Mouse (Mus musculus) embryonic facial prominence, embryonic 11.5 days (tissue): ENCODE measurements at regions not wholly inside any gene's neighbourhood (a gene's known extent, or its start where the extent isn't known, plus 50 kb on each side); places are given as distances from the start of the nearest gene placed in this dataset.

Experiments used
- ATAC-seq: fragments of 200-750 bp; cut with Nextera tagmentation; replicated peaks from 2 replicates; pipeline ENCODE4 v1.8.0; 2017; ENCODE audit warnings: low read depth; ENCODE audit not compliant: insufficient number of reproducible peaks, low FRiP score, low TSS enrichment
- DNase-seq: peaks from one replicate; pipeline ENCODE4 v3.0.0-alpha.2; 2015; ENCODE audit warnings: low spot score
- H3K27ac ChIP-seq: fragments of 300-500 bp; sonication (generic); replicated peaks from 2 replicates; pipeline ENCODE4 v1.5.1; 2014; ENCODE audit warnings: mild to moderate bottlenecking, low read depth, low read length, control low read depth
- H3K27me3 ChIP-seq: fragments of 300-500 bp; sonication (generic); 2 replicates; pipeline ENCODE4 v1.6.1; 2014; ENCODE audit warnings: mild to moderate bottlenecking, low read length, moderate library complexity, mixed read lengths; ENCODE audit not compliant: control insufficient read depth, insufficient read depth
- H3K36me3 ChIP-seq: fragments of 300-500 bp; sonication (generic); replicated peaks from 2 replicates; pipeline ENCODE4 v1.6.1; 2014; ENCODE audit warnings: low read depth, mild to moderate bottlenecking, low read length, moderate library complexity, mixed read lengths; ENCODE audit not compliant: control insufficient read depth, insufficient read depth
- H3K4me1 ChIP-seq: fragments of 300-500 bp; sonication (generic); 2 replicates; pipeline ENCODE4 v1.6.1; 2014; ENCODE audit warnings: low read length, mixed read lengths; ENCODE audit not compliant: control insufficient read depth, insufficient read depth
- H3K4me2 ChIP-seq: fragments of 300-500 bp; sonication (generic); 2 replicates; pipeline ENCODE4 v1.6.1; 2014; ENCODE audit warnings: low read depth, mild to moderate bottlenecking, control low read depth, low read length, moderate library complexity
- H3K4me3 ChIP-seq: fragments of 300-500 bp; sonication (generic); 2 replicates; pipeline ENCODE4 v1.5.1; 2014; ENCODE audit warnings: low read depth, low read length, control low read depth
- H3K9ac ChIP-seq: fragments of 300-500 bp; sonication (generic); replicated peaks from 2 replicates; pipeline ENCODE4 v1.6.1; 2014; ENCODE audit warnings: mild to moderate bottlenecking, control low read depth, low read length
- H3K9me3 ChIP-seq: fragments of 300-500 bp; sonication (generic); replicated peaks from 2 replicates; pipeline ENCODE4 v1.6.1; 2016; ENCODE audit warnings: mild to moderate bottlenecking, low read length, inconsistent platforms, mixed read lengths; ENCODE audit not compliant: control insufficient read depth
- WGBS: fragments of 180-500 bp; shearing (Covaris S2); extraction: QIAGEN DNeasy Blood & Tissue Kit; methylation state at CpG from one replicate; pipeline ENCODE4 v1.1.7; 2014; 5-methylcytosine and 5-hydroxymethylcytosine counted together

DNA sequence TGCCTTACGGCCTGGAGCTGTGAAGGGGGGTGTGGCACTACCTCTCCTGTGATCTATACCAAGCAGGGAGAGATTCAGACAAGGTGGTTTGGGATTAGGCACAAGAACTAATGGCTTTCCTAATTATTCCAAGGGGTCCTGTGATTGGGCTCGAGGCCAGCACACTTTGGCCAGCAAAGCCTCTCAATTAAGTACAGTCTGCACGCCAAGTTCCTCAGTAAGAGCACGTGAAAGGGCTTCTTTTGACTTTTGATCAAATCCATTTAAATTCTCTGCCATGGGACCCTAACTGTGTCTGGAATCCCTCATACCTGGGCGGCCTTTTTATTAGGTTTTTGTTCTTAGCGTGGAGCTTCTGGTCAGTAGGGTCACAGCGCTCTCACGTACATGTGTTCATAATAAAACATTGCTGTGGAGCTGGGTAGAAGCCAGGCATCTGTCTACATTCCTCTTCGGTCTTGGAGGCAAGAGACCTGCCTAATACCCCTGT, 461.9 kb downstream of the Gja1 start:
- H3K9me3 ChIP-seq = no peaks in the 10 kb centered on the region
- WGBS = 27% methylated on average over 9 of the region's 9 CpGs
- no peaks in the 10 kb centered on the region for H3K4me1 ChIP-seq
- H3K4me3 ChIP-seq = no peak overlapping the region
- no peak overlapping the region for H3K9ac ChIP-seq
- H3K36me3 ChIP-seq = no peaks in the 10 kb centered on the region
- no peak for ATAC-seq
- no peak overlapping the region for H3K27ac ChIP-seq
- no peak overlapping the region for H3K4me2 ChIP-seq
- peak; percentile 48 for DNase-seq
- no peaks in the 10 kb centered on the region for H3K27me3 ChIP-seq

DNA sequence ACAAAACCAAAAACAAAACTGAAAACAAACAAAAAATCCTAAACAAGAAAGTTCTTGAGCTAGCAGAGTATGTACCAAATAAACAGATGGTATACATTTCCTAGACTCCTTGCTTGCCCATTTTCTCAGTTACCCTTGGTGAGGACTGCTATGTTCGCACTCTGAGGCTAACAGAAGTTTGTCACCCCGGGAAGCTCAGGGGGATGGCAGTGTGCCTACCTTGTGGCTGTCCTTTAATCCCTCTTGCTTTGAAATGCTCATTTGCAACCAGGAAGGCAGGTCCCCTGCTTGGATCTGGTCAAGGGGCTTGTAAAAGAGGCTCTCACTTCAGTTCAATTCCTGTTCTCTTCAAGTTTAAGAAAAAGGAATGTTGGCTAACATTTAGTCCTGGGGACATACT, 462.4 kb downstream of the Gja1 start:
- H3K27ac ChIP-seq = no peak overlapping the region
- no peaks in the 10 kb centered on the region for H3K27me3 ChIP-seq
- H3K9me3 ChIP-seq = no peaks in the 10 kb centered on the region
- H3K4me2 ChIP-seq = no peak overlapping the region
- H3K36me3 ChIP-seq = no peaks in the 10 kb centered on the region
- no peaks in the 10 kb centered on the region for H3K4me1 ChIP-seq
- no peak overlapping the region for H3K4me3 ChIP-seq
- 37% methylated on average over 2 of the region's 2 CpGs for WGBS
- H3K9ac ChIP-seq = no peak overlapping the region
- DNase-seq (no peak), ATAC-seq (no peak)

DNA sequence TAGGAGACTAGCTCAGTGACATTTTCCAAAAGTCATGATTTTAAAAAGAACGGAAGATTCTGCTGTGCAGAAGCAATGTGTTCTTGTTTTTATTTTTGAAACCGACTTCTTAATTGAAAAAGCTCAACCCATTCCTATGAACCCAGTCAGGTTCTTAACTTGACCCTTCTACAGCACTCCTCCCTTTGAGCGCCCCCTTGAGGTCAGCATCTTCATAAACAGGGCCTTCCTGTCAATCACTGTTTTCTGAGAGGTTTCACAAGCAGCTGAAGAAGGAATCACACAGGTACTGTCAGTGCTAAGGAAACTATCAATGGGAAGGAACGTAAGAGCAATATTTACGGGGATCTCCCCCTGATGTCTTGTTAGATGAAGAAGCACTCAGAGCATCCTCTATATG, 463.6 kb downstream of the Gja1 start:
- peak; percentile 50 for DNase-seq
- WGBS = 68% methylated on average over 5 of the region's 5 CpGs
- Histone ChIP-seq H3K4me1 (no peaks in the 10 kb centered on the region), H3K36me3 (no peaks in the 10 kb centered on the region), H3K9ac (no peak overlapping the region), H3K4me2 (no peak overlapping the region), H3K27me3 (no peaks in the 10 kb centered on the region), H3K27ac (no peak overlapping the region), H3K9me3 (no peaks in the 10 kb centered on the region), H3K4me3 (no peak overlapping the region)
- ATAC-seq = no peak

- H3K27me3 ChIP-seq = no peaks in the 10 kb centered on the region
- no peak overlapping the region for H3K9ac ChIP-seq
- H3K4me3 ChIP-seq = no peak overlapping the region
- no peaks in the 10 kb centered on the region for H3K4me1 ChIP-seq
- ATAC-seq (no peak), DNase-seq (no peak)
- H3K4me2 ChIP-seq = no peak overlapping the region
- no peaks in the 10 kb centered on the region for H3K36me3 ChIP-seq
- H3K9me3 ChIP-seq = no peaks in the 10 kb centered on the region
- 63% methylated on average over 8 of the region's 8 CpGs for WGBS
- H3K27ac ChIP-seq = no peak overlapping the region
These were observed 464.4 kb downstream of the Gja1 start for GRCm38 (mm10) chr10:56841486-56841885.

- H3K27ac ChIP-seq = no peak overlapping the region
- DNase-seq = no peak
- no peak for ATAC-seq
- H3K4me3 ChIP-seq = no peak overlapping the region
- no peaks in the 10 kb centered on the region for H3K9me3 ChIP-seq
- H3K36me3 ChIP-seq = no peaks in the 10 kb centered on the region
- no peaks in the 10 kb centered on the region for H3K27me3 ChIP-seq
- no peaks in the 10 kb centered on the region for H3K4me1 ChIP-seq
- no peak overlapping the region for H3K9ac ChIP-seq
- H3K4me2 ChIP-seq = no peak overlapping the region
- WGBS = 55% methylated on average over 1 of the region's 1 CpGs
These were observed 464.8 kb downstream of the Gja1 start for GRCm38 (mm10) chr10:56841973-56842372.

- H3K9ac ChIP-seq = no peak overlapping the region
- H3K4me2 ChIP-seq = no peak overlapping the region
- no peak for DNase-seq
- no peaks in the 10 kb centered on the region for H3K9me3 ChIP-seq
- H3K36me3 ChIP-seq = no peaks in the 10 kb centered on the region
- H3K27me3 ChIP-seq = no peaks in the 10 kb centered on the region
- H3K27ac ChIP-seq = no peak overlapping the region
- no peak for ATAC-seq
- WGBS = 79% methylated on average over 2 of the region's 2 CpGs
- H3K4me3 ChIP-seq = no peak overlapping the region
- no peaks in the 10 kb centered on the region; the same call in 1 of the 2 replicates for H3K4me1 ChIP-seq
These were observed 475.4 kb downstream of the Gja1 start for GRCm38 (mm10) chr10:56852484-56852883.

DNA sequence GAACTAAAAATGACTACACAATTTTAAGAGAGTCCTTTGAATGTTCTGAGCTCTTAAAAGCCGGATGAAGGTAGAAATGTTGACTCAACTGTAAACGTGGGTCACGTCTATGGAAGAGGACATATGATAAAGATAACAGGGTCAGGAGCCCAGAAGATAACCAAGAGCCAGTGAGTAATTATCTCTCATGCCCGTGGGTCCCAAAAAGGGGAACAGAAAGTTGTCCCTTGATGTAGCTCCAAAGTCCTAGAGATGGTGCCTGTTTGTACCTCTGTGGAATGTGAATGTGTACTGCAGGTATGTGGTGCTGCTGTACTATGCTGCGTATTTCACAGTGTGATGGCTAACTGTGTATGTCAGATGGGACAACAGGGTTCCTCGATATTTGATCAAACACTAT, 479.1 kb downstream of the Gja1 start:
- no peaks in the 10 kb centered on the region for H3K36me3 ChIP-seq
- no peak overlapping the region for H3K4me2 ChIP-seq
- no peaks in the 10 kb centered on the region for H3K9me3 ChIP-seq
- ATAC-seq = no peak
- H3K9ac ChIP-seq = no peak overlapping the region
- no peak overlapping the region for H3K27ac ChIP-seq
- H3K4me3 ChIP-seq = no peak overlapping the region
- DNase-seq = no peak
- 84% methylated on average over 6 of the region's 6 CpGs for WGBS
- H3K4me1 ChIP-seq = no peaks in the 10 kb centered on the region; the same call in 1 of the 2 replicates
- no peaks in the 10 kb centered on the region for H3K27me3 ChIP-seq

DNA sequence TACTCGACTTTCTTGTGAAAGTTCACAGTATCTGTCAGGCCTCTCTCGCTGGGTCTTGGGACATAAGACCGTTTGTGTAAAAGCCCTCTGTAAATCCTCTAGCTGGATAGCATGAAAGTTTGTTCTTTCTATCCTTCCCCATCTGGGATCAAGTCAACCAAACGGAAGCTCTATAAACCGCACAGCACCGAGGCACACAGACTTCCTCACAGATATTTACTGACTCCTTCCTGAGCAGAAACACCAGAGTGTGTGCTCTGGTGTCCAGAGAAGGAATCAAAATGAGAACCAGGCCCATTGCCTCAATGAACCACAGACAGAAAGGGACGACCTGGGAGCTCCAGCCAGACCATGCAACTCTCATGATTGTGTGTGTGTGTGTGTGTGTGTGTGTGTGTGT, 502.6 kb downstream of the Gja1 start:
- H3K27ac ChIP-seq = no peak overlapping the region
- no peak overlapping the region for H3K4me2 ChIP-seq
- WGBS = 68% methylated on average over 7 of the region's 7 CpGs
- H3K4me1 ChIP-seq = no peaks in the 10 kb centered on the region
- H3K9ac ChIP-seq = no peak overlapping the region
- no peak for ATAC-seq
- H3K27me3 ChIP-seq = no peaks in the 10 kb centered on the region
- no peaks in the 10 kb centered on the region for H3K36me3 ChIP-seq
- no peak for DNase-seq
- no peaks in the 10 kb centered on the region for H3K9me3 ChIP-seq
- no peak overlapping the region for H3K4me3 ChIP-seq
